Mouse (Mus musculus) liver, embryonic 15.5 days (tissue): ENCODE measurements around the gene Fbxw7. TPM values are rescaled to one million over a fixed set of nuclear protein-coding genes. Genes with fewer than 3 reads are reported as not detected.

ENCODE experiments used
- ATAC-seq: fragments of 200-750 bp; cut with Nextera tagmentation; 2 replicates; pipeline ENCODE4 v1.8.0; 2017; ENCODE audit warnings: moderate number of reproducible peaks, mild to moderate bottlenecking, moderate library complexity; ENCODE audit not compliant: insufficient read depth
- H3K27ac ChIP-seq: fragments of 300-500 bp; sonication (generic); replicated peaks from 2 replicates; pipeline ENCODE4 v1.5.1; 2015; ENCODE audit warnings: mild to moderate bottlenecking, inconsistent platforms
- H3K27me3 ChIP-seq: fragments of 300-500 bp; sonication (generic); 2 replicates; pipeline ENCODE4 v1.6.1; 2015; ENCODE audit warnings: mild to moderate bottlenecking, inconsistent platforms
- H3K36me3 ChIP-seq: fragments of 300-500 bp; sonication (generic); replicated peaks from 2 replicates; pipeline ENCODE4 v1.6.1; 2015; ENCODE audit warnings: moderate library complexity, mild to moderate bottlenecking, inconsistent platforms
- H3K4me1 ChIP-seq: fragments of 300-500 bp; sonication (generic); replicated peaks from 2 replicates; pipeline ENCODE4 v1.6.1; 2015; ENCODE audit warnings: inconsistent platforms
- H3K4me2 ChIP-seq: fragments of 300-500 bp; sonication (generic); 2 replicates; pipeline ENCODE4 v1.6.1; 2015; ENCODE audit warnings: moderate library complexity, mild to moderate bottlenecking, inconsistent platforms
- H3K4me3 ChIP-seq: fragments of 300-500 bp; sonication (generic); replicated peaks from 2 replicates; pipeline ENCODE4 v1.5.1; 2015; ENCODE audit warnings: mild to moderate bottlenecking, inconsistent platforms
- H3K9ac ChIP-seq: fragments of 300-500 bp; sonication (generic); 2 replicates; pipeline ENCODE4 v1.6.1; 2015; ENCODE audit warnings: moderate library complexity, mild to moderate bottlenecking, inconsistent platforms
- H3K9me3 ChIP-seq: fragments of 300-500 bp; sonication (generic); replicated peaks from 2 replicates; pipeline ENCODE4 v1.6.1; 2016; ENCODE audit warnings: inconsistent platforms
- WGBS: fragments of 180-500 bp; shearing (Covaris S2); methylation state at CpG from one replicate; pipeline ENCODE4 v1.1.7; 2015; ENCODE audit warnings: mixed read lengths; ENCODE audit not compliant: insufficient replicate concordance; 5-methylcytosine and 5-hydroxymethylcytosine counted together
- polyA plus RNA-seq: library from polyadenylated mRNA; unstranded; fragments of >200 nt; fragmentation: Nextera tagmentation; extraction: Ambion mirVana; gene quantifications from 2 replicates; pipeline ENCODE4 v1.2.1, GENCODE M21; 2015

Gene Fbxw7
- polyA plus RNA-seq, 1 experiment from 2014 or later, result 3.0 TPM

GRCm38 (mm10) chr3:84826938-84827337 lies 11.9 kb downstream of the Fbxw7 start:
- Histone ChIP-seq H3K27ac (no peak overlapping the region), H3K4me2 (no peak overlapping the region), H3K4me1 (peaks cover 15% of the 10 kb centered on the region), H3K4me3 (no peak overlapping the region), H3K27me3 (no peaks in the 10 kb centered on the region), H3K36me3 (peaks cover 5% of the 10 kb centered on the region; the same call in 1 of the 2 replicates), H3K9ac (no peak overlapping the region), H3K9me3 (no peaks in the 10 kb centered on the region)
- no peak for ATAC-seq
- WGBS, result 69% methylated on average over 3 of the region's 3 CpGs

- 75% methylated on average over 4 of the region's 4 CpGs for WGBS
- Histone ChIP-seq H3K4me2 (no peak overlapping the region), H3K27ac (no peak overlapping the region), H3K36me3 (peaks cover 5% of the 10 kb centered on the region; the same call in 1 of the 2 replicates), H3K9ac (no peak overlapping the region), H3K4me3 (no peak overlapping the region), H3K9me3 (no peaks in the 10 kb centered on the region), H3K4me1 (peaks cover 15% of the 10 kb centered on the region), H3K27me3 (no peaks in the 10 kb centered on the region)
- ATAC-seq, result no peak
Observed at GRCm38 (mm10) chr3:84827617-84828016, 12.5 kb downstream of the Fbxw7 start.

GRCm38 (mm10) chr3:84829366-84829765 lies 14.3 kb downstream of the Fbxw7 start:
- Histone ChIP-seq H3K27ac (no peak overlapping the region), H3K4me3 (no peak overlapping the region), H3K9me3 (no peaks in the 10 kb centered on the region), H3K36me3 (no peaks in the 10 kb centered on the region), H3K4me2 (no peak overlapping the region), H3K4me1 (peaks cover 15% of the 10 kb centered on the region), H3K27me3 (no peaks in the 10 kb centered on the region), H3K9ac (no peak overlapping the region)
- ATAC-seq, result no peak
- 67% methylated on average over 1 of the region's 1 CpGs for WGBS

GRCm38 (mm10) chr3:84836029-84836428 lies 21.0 kb downstream of the Fbxw7 start:
- no peak overlapping the region for H3K27ac ChIP-seq
- ATAC-seq, result no peak
- H3K9ac ChIP-seq, result no peak overlapping the region

GRCm38 (mm10) chr3:84837984-84838383 lies 22.9 kb downstream of the Fbxw7 start:
- Histone ChIP-seq H3K4me1 (peaks cover 12% of the 10 kb centered on the region; the same call in 1 of the 2 replicates), H3K4me3 (no peak overlapping the region), H3K36me3 (no peaks in the 10 kb centered on the region), H3K4me2 (no peak overlapping the region), H3K9me3 (no peaks in the 10 kb centered on the region), H3K27me3 (no peaks in the 10 kb centered on the region), H3K27ac (no peak overlapping the region), H3K9ac (no peak overlapping the region)
- 61% methylated on average over 3 of the region's 3 CpGs for WGBS
- no peak for ATAC-seq

More at GRCm38 (mm10) chr3:84836029-84836428, 21.0 kb downstream of the Fbxw7 start:
- 40% methylated on average over 5 of the region's 5 CpGs for WGBS
- Histone ChIP-seq H3K4me2 (no peak overlapping the region), H3K9me3 (no peaks in the 10 kb centered on the region), H3K27me3 (no peaks in the 10 kb centered on the region), H3K4me3 (no peak overlapping the region), H3K36me3 (no peaks in the 10 kb centered on the region), H3K4me1 (peaks cover 16% of the 10 kb centered on the region; the same call in 1 of the 2 replicates)

GRCm38 (mm10) chr3:84839499-84839898 lies 24.4 kb downstream of the Fbxw7 start:
- Histone ChIP-seq H3K27ac (no peak overlapping the region), H3K4me1 (peaks cover 12% of the 10 kb centered on the region; the same call in 1 of the 2 replicates), H3K4me2 (no peak overlapping the region), H3K9ac (no peak overlapping the region), H3K27me3 (no peaks in the 10 kb centered on the region), H3K9me3 (no peaks in the 10 kb centered on the region), H3K36me3 (no peaks in the 10 kb centered on the region), H3K4me3 (no peak overlapping the region)
- ATAC-seq, result no peak
- WGBS, result 70% methylated on average over 5 of the region's 5 CpGs

GRCm38 (mm10) chr3:84841271-84841670 lies 26.2 kb downstream of the Fbxw7 start:
- no peaks in the 10 kb centered on the region for H3K9me3 ChIP-seq
- no peak for ATAC-seq
- peaks cover 9% of the 10 kb centered on the region; the same call in 1 of the 2 replicates for H3K4me1 ChIP-seq
- no peak overlapping the region for H3K4me2 ChIP-seq
- no peaks in the 10 kb centered on the region for H3K27me3 ChIP-seq
- H3K4me3 ChIP-seq, result no peak overlapping the region
- no peak overlapping the region for H3K9ac ChIP-seq
- WGBS, result 80% methylated on average over 4 of the region's 4 CpGs
- no peaks in the 10 kb centered on the region for H3K36me3 ChIP-seq
- H3K27ac ChIP-seq, result no peak overlapping the region

GRCm38 (mm10) chr3:84842793-84843192 lies 27.7 kb downstream of the Fbxw7 start:
- H3K4me2 ChIP-seq, result no peak overlapping the region
- no peaks in the 10 kb centered on the region for H3K9me3 ChIP-seq
- no peak overlapping the region for H3K27ac ChIP-seq
- WGBS, result 62% methylated on average over 2 of the region's 2 CpGs
- H3K9ac ChIP-seq, result no peak overlapping the region
- H3K4me1 ChIP-seq, result 0 out of 2 replicates have a peak, but pooled peaks cover 6% of the 10 kb centered on the region
- no peak for ATAC-seq
- no peaks in the 10 kb centered on the region for H3K36me3 ChIP-seq
- H3K4me3 ChIP-seq, result no peak overlapping the region
- H3K27me3 ChIP-seq, result no peaks in the 10 kb centered on the region

- Histone ChIP-seq H3K9ac (no peak overlapping the region), H3K4me1 (peaks cover 5% of the 10 kb centered on the region; the same call in 1 of the 2 replicates), H3K27ac (no peak overlapping the region), H3K27me3 (no peaks in the 10 kb centered on the region), H3K36me3 (no peaks in the 10 kb centered on the region), H3K9me3 (no peaks in the 10 kb centered on the region), H3K4me2 (no peak overlapping the region), H3K4me3 (no peak overlapping the region)
- WGBS, result 24% methylated on average over 1 of the region's 1 CpGs
- ATAC-seq, result no peak
Observed at GRCm38 (mm10) chr3:84843594-84843993, 28.5 kb downstream of the Fbxw7 start.

GRCm38 (mm10) chr3:84848798-84849197 lies 33.7 kb downstream of the Fbxw7 start:
- Histone ChIP-seq H3K27me3 (no peaks in the 10 kb centered on the region), H3K36me3 (no peaks in the 10 kb centered on the region), H3K4me2 (no peak overlapping the region), H3K9ac (no peak overlapping the region), H3K27ac (no peak overlapping the region), H3K9me3 (no peaks in the 10 kb centered on the region), H3K4me1 (peaks cover 24% of the 10 kb centered on the region), H3K4me3 (no peak overlapping the region)
- 35% methylated on average over 4 of the region's 4 CpGs for WGBS
- ATAC-seq, result no peak

- WGBS, result 72% methylated on average over 1 of the region's 1 CpGs
- Histone ChIP-seq H3K4me3 (no peak overlapping the region), H3K4me1 (peaks cover 31% of the 10 kb centered on the region), H3K36me3 (no peaks in the 10 kb centered on the region), H3K27me3 (no peaks in the 10 kb centered on the region), H3K9me3 (no peaks in the 10 kb centered on the region), H3K4me2 (no peak overlapping the region), H3K27ac (no peak overlapping the region), H3K9ac (no peak overlapping the region)
- no peak for ATAC-seq
Observed at GRCm38 (mm10) chr3:84850418-84850817, 35.4 kb downstream of the Fbxw7 start.

- Histone ChIP-seq H3K9ac (no peak overlapping the region), H3K4me1 (peaks cover 31% of the 10 kb centered on the region), H3K4me3 (no peak overlapping the region), H3K27ac (no peak overlapping the region), H3K27me3 (no peaks in the 10 kb centered on the region), H3K9me3 (no peaks in the 10 kb centered on the region), H3K4me2 (no peak overlapping the region), H3K36me3 (no peaks in the 10 kb centered on the region)
- 59% methylated on average over 1 of the region's 1 CpGs for WGBS
- no peak for ATAC-seq
Observed at GRCm38 (mm10) chr3:84851801-84852200, 36.7 kb downstream of the Fbxw7 start.
